Mouse (Mus musculus) adrenal gland, postnatal 25 days (tissue): ENCODE data around the gene Trim30b. TPM values are rescaled to one million over a fixed set of nuclear protein-coding genes. Genes with fewer than 3 reads are reported as not detected.
"Not testable (repeated sequence)": the region's sequence is repeated elsewhere in the genome, so short reads cannot be mapped to it uniquely, and the experiment has no call there.

Source experiments
- DNase-seq: peaks from one replicate; pipeline ENCODE4 v3.0.0; 2021; ENCODE audit warnings: mixed read lengths
- long read RNA-seq: library from polyadenylated mRNA; stranded (forward); transcript quantifications from one replicate; pipeline ENCODE4 v2.0.0, GENCODE M21; 2021
- total RNA-seq: library from RNA; stranded (reverse); gene quantifications from 2 replicates; pipeline ENCODE4 v1.2.3, GENCODE M21; 2021

Gene Trim30b
- total RNA-seq = 0.12 TPM in 1 of 2 replicates, not detected in the other
- long read RNA-seq = 0 reads

DNA sequence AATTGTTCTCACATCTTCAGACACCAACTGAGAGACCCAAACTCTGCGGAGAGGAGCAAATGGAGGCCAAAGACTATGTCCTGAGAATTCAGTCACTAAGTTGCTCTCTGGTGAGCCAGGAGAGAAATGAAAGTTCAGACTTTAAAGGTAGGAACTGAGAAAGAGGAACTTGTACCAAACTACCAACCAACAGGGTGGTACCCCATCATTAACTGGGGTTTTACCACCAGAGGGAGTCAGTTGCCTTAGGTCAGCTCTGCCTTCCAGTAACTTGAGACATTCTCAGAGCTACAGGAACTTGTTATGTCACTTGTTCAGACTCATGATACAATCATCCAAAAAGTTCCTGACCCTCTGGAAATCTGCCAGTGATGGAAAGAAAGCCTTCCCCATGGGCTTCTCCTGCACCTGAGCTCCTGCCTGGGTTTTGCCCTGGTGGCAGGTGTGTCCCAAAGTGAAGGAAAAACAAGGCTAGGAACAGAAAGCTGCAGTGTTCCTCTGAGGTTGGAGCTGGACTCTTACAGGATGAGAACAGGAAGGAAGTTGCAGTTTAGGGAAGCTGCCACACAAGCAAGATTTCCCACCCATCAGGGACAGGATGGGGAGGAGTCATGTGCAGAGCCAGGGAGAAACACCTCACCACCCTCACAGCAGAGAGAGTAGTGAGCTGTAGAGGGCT, at the start of gene Trim30b:
Gene Trim30b (minus strand): TSS at position 149 of the 679 bp plus-strand sequence.
- no peak for DNase-seq

DNA sequence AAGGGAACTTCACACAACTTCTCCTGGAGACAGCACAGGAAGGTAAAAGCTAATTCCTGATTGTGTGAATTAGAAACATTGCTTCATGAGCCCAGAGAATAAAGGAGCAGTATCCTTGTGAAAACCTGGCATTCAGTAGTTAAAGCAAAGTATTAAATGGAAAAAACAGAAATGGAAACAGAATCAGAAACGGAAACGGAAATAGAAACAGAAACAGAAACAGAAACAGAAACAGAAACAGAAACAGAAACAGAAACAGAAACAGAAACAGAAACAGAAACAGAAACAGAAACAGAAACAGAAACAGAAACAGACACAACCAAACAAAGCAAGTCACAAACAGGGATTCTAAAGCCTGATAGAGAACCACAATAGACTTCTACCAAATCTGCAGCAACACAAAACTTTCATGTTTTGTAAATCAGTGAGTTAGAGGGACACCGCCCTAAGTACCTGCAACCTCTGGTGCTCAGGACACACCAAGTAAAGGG, 34.8 kb upstream of the Trim30b start:
- DNase-seq = no peak

GRCm38 (mm10) chr7:104401140-104401539, 31.5 kb upstream of the Trim30b start:
- no peak for DNase-seq

- no peak for DNase-seq
Observed at GRCm38 (mm10) chr7:104400698-104401097, 31.0 kb upstream of the Trim30b start, which contains the start of gene Trim30c. Gene Trim30c, minus strand, starts transcription at chr7:104400837.

- no peak for DNase-seq
Observed at GRCm38 (mm10) chr7:104398492-104398891, 28.8 kb upstream of the Trim30b start.

- no peak for DNase-seq
Observed at GRCm38 (mm10) chr7:104366339-104366738, 3.3 kb downstream of the Trim30b start.

DNA sequence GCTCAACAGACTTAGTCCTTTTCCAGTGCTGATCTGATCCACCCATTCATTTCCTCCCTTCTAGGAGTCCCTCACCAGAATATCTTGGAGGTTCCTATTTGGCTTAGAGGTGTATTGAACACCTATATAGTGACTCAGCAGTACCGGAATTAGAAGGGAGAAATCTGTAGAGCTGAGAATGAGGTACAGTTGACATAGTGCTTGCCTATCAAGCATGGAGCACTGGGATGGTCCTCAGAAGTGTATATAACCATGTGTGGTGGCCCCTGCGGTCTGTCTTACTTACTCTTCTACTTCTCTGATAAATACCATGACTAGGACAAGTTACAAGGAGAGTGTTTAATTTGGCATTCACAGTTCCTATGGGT, 16.1 kb downstream of the Trim30b start:
- DNase-seq = no peak

- peak; percentile 60 for DNase-seq
Observed at GRCm38 (mm10) chr7:104352717-104353599, 16.7 kb downstream of the Trim30b start, which contains the start of gene Trim12c. Gene Trim12c, minus strand, starts transcription at chr7:104353362.

- not testable (repeated sequence) for DNase-seq
Observed at GRCm38 (mm10) chr7:104348043-104348442, 21.6 kb downstream of the Trim30b start.

DNA sequence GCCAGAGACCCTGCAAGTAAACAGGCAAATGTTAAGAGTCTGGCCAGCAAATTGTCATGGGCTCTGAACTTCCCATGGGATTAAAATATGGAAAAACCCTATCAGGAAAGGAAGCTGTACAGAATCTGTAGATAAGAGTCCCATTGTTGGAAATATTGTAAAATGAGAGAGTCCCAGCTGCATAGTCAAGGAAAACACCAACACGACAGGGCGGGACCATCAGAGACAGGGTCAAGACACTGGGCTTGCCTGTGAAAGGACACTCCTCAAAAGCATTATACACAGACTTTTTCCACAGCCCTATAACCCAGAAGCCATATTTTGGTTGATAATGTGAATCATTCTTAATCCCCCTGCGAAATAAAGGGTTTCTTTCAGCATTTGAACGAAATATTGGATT, 28.9 kb downstream of the Trim30b start:
- not testable (repeated sequence) for DNase-seq

DNA sequence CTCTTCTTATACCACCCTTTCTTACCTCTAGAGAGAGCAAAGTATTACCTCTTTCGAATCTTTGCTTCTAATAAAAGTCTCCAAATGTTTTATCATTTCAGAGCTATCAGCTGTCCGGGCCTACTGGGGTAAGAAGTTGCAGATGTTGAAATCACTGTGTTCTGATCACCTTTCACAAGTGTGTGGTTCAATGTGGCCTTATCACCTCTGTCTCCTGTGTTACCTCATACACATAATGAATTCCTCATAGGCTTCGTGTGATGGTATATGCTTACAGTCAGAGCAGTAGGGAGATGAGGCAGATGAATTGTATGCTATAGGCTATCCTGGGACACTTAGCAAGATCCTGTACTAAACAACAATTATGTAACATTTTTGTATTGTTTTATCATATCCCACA, 34.1 kb downstream of the Trim30b start:
- DNase-seq = not testable (repeated sequence)

- not testable (repeated sequence) for DNase-seq
Observed at GRCm38 (mm10) chr7:104329171-104329570, 40.5 kb downstream of the Trim30b start, which contains the start of gene Trim34b. Gene Trim34b, plus strand, starts transcription at chr7:104329471.

DNA sequence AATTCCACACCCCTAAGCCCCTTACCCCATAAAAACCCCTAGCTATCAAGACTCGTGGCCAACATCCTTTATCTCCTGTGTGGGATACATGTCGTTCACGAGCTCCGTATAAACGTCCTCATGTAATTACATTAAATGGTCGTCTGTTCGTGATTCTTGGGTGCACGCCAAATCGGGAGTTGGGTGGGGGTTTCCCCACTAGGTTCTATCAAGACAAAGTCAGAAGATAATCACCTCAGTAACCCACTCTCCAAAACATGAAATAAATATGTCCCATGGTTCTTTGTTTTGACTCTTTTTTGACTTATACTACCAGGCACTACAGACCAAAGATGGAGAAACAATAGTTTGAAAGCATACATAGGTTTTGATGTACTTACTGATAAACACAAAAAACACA, 47.7 kb downstream of the Trim30b start:
- DNase-seq = no peak

DNA sequence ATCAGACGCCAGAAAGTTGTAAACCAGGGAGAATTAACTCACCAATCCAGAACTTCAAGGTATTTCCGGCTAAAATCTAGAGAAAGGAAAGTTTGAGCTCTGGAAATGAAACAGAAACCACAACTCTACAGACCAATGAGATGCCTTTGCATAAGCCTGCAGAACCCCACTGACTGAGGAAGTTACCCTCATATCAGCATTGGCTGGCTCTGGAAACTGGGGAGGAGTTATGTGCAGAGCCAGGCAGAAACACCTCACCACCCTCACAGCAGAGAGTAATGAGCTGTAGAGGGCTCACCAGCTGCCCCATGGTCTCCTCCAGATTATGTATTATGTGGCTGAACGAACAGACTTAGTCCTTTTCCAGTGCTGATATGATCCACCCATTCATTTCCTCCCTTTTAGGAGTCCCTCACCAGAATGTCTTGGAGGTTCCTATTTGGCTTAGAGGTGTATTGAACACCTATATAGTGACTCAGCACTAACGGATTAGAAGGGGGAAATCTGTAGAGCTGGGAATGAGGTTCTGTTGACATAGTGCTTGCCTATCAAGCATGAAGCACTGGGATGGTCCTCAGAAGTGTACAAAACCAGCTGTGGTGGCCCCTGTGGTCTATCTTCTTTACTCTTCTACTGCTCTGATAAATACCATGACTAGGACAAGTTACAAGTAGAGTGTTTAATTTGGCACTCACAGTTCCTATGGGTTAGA, 54.2 kb downstream of the Trim30b start, which contains the start of gene Trim12a:
Gene Trim12a (minus strand): TSS at position 98 of the 712 bp plus-strand sequence.
- DNase-seq = not testable (repeated sequence)

DNA sequence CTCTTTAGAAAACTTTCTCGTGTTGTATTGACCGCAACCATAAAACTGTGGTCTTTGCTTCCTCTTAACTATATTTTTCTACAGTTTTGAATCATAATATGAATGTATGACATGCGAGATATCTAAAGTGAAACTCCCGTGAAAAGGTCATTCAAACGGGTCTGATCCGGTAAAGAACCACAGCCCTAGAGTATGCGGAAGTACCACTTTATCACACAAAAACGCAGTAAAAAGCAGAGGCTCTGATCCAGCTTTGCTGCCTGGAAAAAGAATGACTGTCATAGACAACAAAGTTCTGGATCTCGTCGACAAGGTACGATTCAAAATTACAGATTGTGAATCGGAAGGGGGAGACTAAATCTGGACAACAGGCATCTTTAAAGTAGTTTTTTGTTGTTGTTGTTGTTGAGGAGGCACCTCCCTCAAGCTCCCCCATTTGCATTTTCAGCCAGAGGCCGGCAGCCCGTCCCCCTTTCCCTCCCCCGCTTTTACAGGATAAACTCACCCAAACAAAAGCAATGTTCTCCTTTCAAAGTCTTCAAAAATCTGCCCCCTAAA, 54.8 kb downstream of the Trim30b start:
- peak; percentile 1 for DNase-seq

Other genes starting within 250 kb of the Trim30b start
- not detected in 2 replicates for gene Ubqln5, start 240.1 kb downstream of the Trim30b start, total RNA-seq
- gene Olfr643, start 232.5 kb downstream of the Trim30b start, total RNA-seq = not detected in 2 replicates
- gene Ubqln3, start 226.6 kb downstream of the Trim30b start, total RNA-seq = not detected in 2 replicates
- not detected in 2 replicates for gene Ubqlnl, start 219.3 kb downstream of the Trim30b start, total RNA-seq
- gene Olfm5, start 205.1 kb downstream of the Trim30b start, total RNA-seq = not detected in 2 replicates
- gene Olfr648, start 186.5 kb downstream of the Trim30b start, total RNA-seq = not detected in 2 replicates
- not detected in 2 replicates for gene Olfr649, start 173.9 kb downstream of the Trim30b start, total RNA-seq
- 0.48 and 1.2 TPM in 2 replicates for gene Trim6, start 151.1 kb downstream of the Trim30b start, total RNA-seq
- 7.7 and 12.1 TPM in 2 replicates for gene Trim34a, start 125.4 kb downstream of the Trim30b start, total RNA-seq
- gene Trim5, start 81.8 kb downstream of the Trim30b start, total RNA-seq = 5.7 and 7.3 TPM in 2 replicates
- gene Trim12a, start 54.4 kb downstream of the Trim30b start, total RNA-seq = 15.5 and 24.4 TPM in 2 replicates
- 0.79 and 1.00 TPM in 2 replicates for gene Trim34b, start 40.4 kb downstream of the Trim30b start, total RNA-seq
- 14.2 and 19.2 TPM in 2 replicates for gene Trim12c, start 16.5 kb downstream of the Trim30b start, total RNA-seq
- gene Trim30c, start 31.0 kb upstream of the Trim30b start, total RNA-seq = not detected in 2 replicates
- gene Trim30a, start 95.3 kb upstream of the Trim30b start, total RNA-seq = 4.0 and 8.3 TPM in 2 replicates
- gene Trim30d, start 138.0 kb upstream of the Trim30b start, total RNA-seq = 7.9 and 11.3 TPM in 2 replicates
- gene Olfr651, start 180.2 kb upstream of the Trim30b start, total RNA-seq = not detected in 2 replicates
- gene Olfr652, start 191.0 kb upstream of the Trim30b start, total RNA-seq = not detected in 2 replicates
- not detected in 2 replicates for gene Olfr653, start 207.4 kb upstream of the Trim30b start, total RNA-seq
- not detected in 2 replicates for gene Olfr654, start 217.1 kb upstream of the Trim30b start, total RNA-seq
- not detected in 2 replicates for gene Olfr655, start 231.9 kb upstream of the Trim30b start, total RNA-seq
- gene Olfr656, start 244.1 kb upstream of the Trim30b start, total RNA-seq = not detected in 2 replicates